Mouse (Mus musculus) forebrain, embryonic 16.5 days (tissue): ENCODE measurements around the gene Shmt2. TPM values are rescaled to one million over a fixed set of nuclear protein-coding genes. Genes with fewer than 3 reads are reported as not detected.

Experiments used
- ATAC-seq: fragments of 200-750 bp; cut with Nextera tagmentation; 2 replicates; pipeline ENCODE4 v1.8.0; 2017; ENCODE audit warnings: mild to moderate bottlenecking, moderate library complexity
- H3K27ac ChIP-seq: fragments of 300-500 bp; sonication (generic); 2 replicates; pipeline ENCODE4 v1.5.1; 2014; ENCODE audit warnings: low read length, control low read depth
- H3K27me3 ChIP-seq: fragments of 300-500 bp; sonication (generic); replicated peaks from 2 replicates; pipeline ENCODE4 v1.6.1; 2014; ENCODE audit warnings: low read length; ENCODE audit not compliant: control insufficient read depth, insufficient read depth
- H3K36me3 ChIP-seq: fragments of 300-500 bp; sonication (generic); 2 replicates; pipeline ENCODE4 v1.6.1; 2014; ENCODE audit not compliant: control insufficient read depth, insufficient read depth
- H3K4me1 ChIP-seq: fragments of 300-500 bp; sonication (generic); replicated peaks from 2 replicates; pipeline ENCODE4 v1.6.1; 2014; ENCODE audit warnings: low read length; ENCODE audit not compliant: control insufficient read depth, insufficient read depth
- H3K4me2 ChIP-seq: fragments of 300-500 bp; sonication (generic); 2 replicates; pipeline ENCODE4 v1.6.1; 2014; ENCODE audit warnings: mild to moderate bottlenecking, low read length, control low read depth
- H3K4me3 ChIP-seq: fragments of 300-500 bp; sonication (generic); replicated peaks from 2 replicates; pipeline ENCODE4 v1.5.1; 2014; ENCODE audit warnings: mild to moderate bottlenecking, low read length, control low read depth
- H3K9ac ChIP-seq: fragments of 300-500 bp; sonication (generic); replicated peaks from 2 replicates; pipeline ENCODE4 v1.6.1; 2014; ENCODE audit warnings: low read depth, low read length, control low read depth
- H3K9me3 ChIP-seq: fragments of 300-500 bp; sonication (generic); 2 replicates; pipeline ENCODE4 v1.6.1; 2016; ENCODE audit warnings: low read length; ENCODE audit not compliant: control insufficient read depth
- WGBS: fragments of 180-500 bp; shearing (Covaris S2); extraction: QIAGEN DNeasy Blood & Tissue Kit; methylation state at CpG from one replicate; pipeline ENCODE4 v1.1.7; 2014; 5-methylcytosine and 5-hydroxymethylcytosine counted together
- polyA plus RNA-seq: library from polyadenylated mRNA; unstranded; fragments of >200 nt; fragmentation: Nextera tagmentation; extraction: Ambion mirVana; gene quantifications from 2 replicates; pipeline ENCODE4 v1.2.1, GENCODE M21; 2015

Shmt2 gene
- polyA plus RNA-seq, 1 experiment from 2014 or later, result 78.9 TPM

GRCm38 (mm10) chr10:127555703-127556102 is 33.5 kb upstream of the Shmt2 start:
- peaks cover 68% of the 10 kb centered on the region for H3K36me3 ChIP-seq
- H3K4me2 ChIP-seq, result no peak overlapping the region
- no peaks in the 10 kb centered on the region for H3K27me3 ChIP-seq
- no peak overlapping the region for H3K27ac ChIP-seq
- WGBS, result 67% methylated on average over 18 of the region's 18 CpGs
- no peaks in the 10 kb centered on the region for H3K4me1 ChIP-seq
- ATAC-seq, result no peak
- H3K4me3 ChIP-seq, result no peak overlapping the region
- H3K9ac ChIP-seq, result no peak overlapping the region
- H3K9me3 ChIP-seq, result no peaks in the 10 kb centered on the region

GRCm38 (mm10) chr10:127549892-127550291 is 27.6 kb upstream of the Shmt2 start:
- H3K4me1 ChIP-seq, result no peaks in the 10 kb centered on the region

GRCm38 (mm10) chr10:127548236-127548635 is 26.0 kb upstream of the Shmt2 start:
- H3K27me3 ChIP-seq, result no peaks in the 10 kb centered on the region
- no peak overlapping the region for H3K9ac ChIP-seq
- H3K4me2 ChIP-seq, result no peak overlapping the region
- no peaks in the 10 kb centered on the region for H3K4me1 ChIP-seq
- ATAC-seq, result no peak
- H3K36me3 ChIP-seq, result peaks cover 56% of the 10 kb centered on the region
- 89% methylated on average over 15 of the region's 15 CpGs for WGBS
- no peak overlapping the region for H3K27ac ChIP-seq
- no peaks in the 10 kb centered on the region for H3K9me3 ChIP-seq
- no peak overlapping the region for H3K4me3 ChIP-seq

More at GRCm38 (mm10) chr10:127549892-127550291, 27.6 kb upstream of the Shmt2 start:
- Histone ChIP-seq H3K9me3 (no peaks in the 10 kb centered on the region), H3K4me3 (no peak overlapping the region), H3K9ac (no peak overlapping the region), H3K27ac (no peak overlapping the region), H3K36me3 (peaks cover 55% of the 10 kb centered on the region), H3K27me3 (no peaks in the 10 kb centered on the region), H3K4me2 (no peak overlapping the region)
- ATAC-seq, result no peak
- 91% methylated on average over 17 of the region's 17 CpGs for WGBS

GRCm38 (mm10) chr10:127546505-127546904 is 24.3 kb upstream of the Shmt2 start:
- 92% methylated on average over 7 of the region's 7 CpGs for WGBS

GRCm38 (mm10) chr10:127544375-127544774 is 22.1 kb upstream of the Shmt2 start:
- WGBS, result 93% methylated on average over 20 of the region's 20 CpGs
- no peak overlapping the region for H3K27ac ChIP-seq
- H3K9me3 ChIP-seq, result no peaks in the 10 kb centered on the region
- no peak overlapping the region for H3K9ac ChIP-seq
- ATAC-seq, result no peak
- peaks cover 3% of the 10 kb centered on the region; the same call in 1 of the 2 replicates for H3K4me1 ChIP-seq
- no peaks in the 10 kb centered on the region for H3K27me3 ChIP-seq
- no peak overlapping the region for H3K4me2 ChIP-seq
- no peak overlapping the region for H3K4me3 ChIP-seq
- peaks cover 43% of the 10 kb centered on the region for H3K36me3 ChIP-seq

More at GRCm38 (mm10) chr10:127546505-127546904, 24.3 kb upstream of the Shmt2 start:
- peaks cover 3% of the 10 kb centered on the region; the same call in 1 of the 2 replicates for H3K4me1 ChIP-seq
- no peak overlapping the region for H3K4me2 ChIP-seq
- H3K4me3 ChIP-seq, result no peak overlapping the region
- H3K9ac ChIP-seq, result no peak overlapping the region
- no peaks in the 10 kb centered on the region for H3K9me3 ChIP-seq
- ATAC-seq, result no peak
- H3K27me3 ChIP-seq, result no peaks in the 10 kb centered on the region
- peaks cover 43% of the 10 kb centered on the region for H3K36me3 ChIP-seq
- no peak overlapping the region for H3K27ac ChIP-seq

- Histone ChIP-seq H3K4me1 (peaks cover 3% of the 10 kb centered on the region; the same call in 1 of the 2 replicates), H3K36me3 (peaks cover 44% of the 10 kb centered on the region), H3K4me2 (no peak overlapping the region), H3K27ac (no peak overlapping the region), H3K9ac (no peak overlapping the region), H3K9me3 (no peaks in the 10 kb centered on the region), H3K27me3 (no peaks in the 10 kb centered on the region), H3K4me3 (no peak overlapping the region)
- ATAC-seq, result no peak
- 83% methylated on average over 3 of the region's 3 CpGs for WGBS
Measured at GRCm38 (mm10) chr10:127543916-127544315, 21.7 kb upstream of the Shmt2 start.

GRCm38 (mm10) chr10:127542720-127543119 is 20.5 kb upstream of the Shmt2 start:
- no peak overlapping the region for H3K4me3 ChIP-seq
- no peaks in the 10 kb centered on the region for H3K27me3 ChIP-seq
- ATAC-seq, result 0 out of 2 replicates have a peak, but pooled peaks have one; percentile 6
- no peak overlapping the region for H3K9ac ChIP-seq
- H3K9me3 ChIP-seq, result no peaks in the 10 kb centered on the region
- H3K4me2 ChIP-seq, result no peak overlapping the region
- peaks cover 4% of the 10 kb centered on the region; the same call in 1 of the 2 replicates for H3K4me1 ChIP-seq
- 32% methylated on average over 6 of the region's 6 CpGs for WGBS
- H3K27ac ChIP-seq, result no peak overlapping the region
- H3K36me3 ChIP-seq, result peaks cover 44% of the 10 kb centered on the region

GRCm38 (mm10) chr10:127542084-127542483 is 19.8 kb upstream of the Shmt2 start:
- Histone ChIP-seq H3K9me3 (no peaks in the 10 kb centered on the region), H3K4me3 (no peak overlapping the region), H3K4me1 (peaks cover 7% of the 10 kb centered on the region), H3K27me3 (no peaks in the 10 kb centered on the region), H3K4me2 (no peak overlapping the region), H3K27ac (no peak overlapping the region), H3K9ac (no peak overlapping the region), H3K36me3 (peaks cover 41% of the 10 kb centered on the region)
- WGBS, result 60% methylated on average over 13 of the region's 13 CpGs
- peak; percentile 7; the same call in 1 of the 2 replicates for ATAC-seq

GRCm38 (mm10) chr10:127541510-127541909 is 19.3 kb upstream of the Shmt2 start:
- no peak for ATAC-seq

More at GRCm38 (mm10) chr10:127541510-127541909, 19.3 kb upstream of the Shmt2 start:
- Histone ChIP-seq H3K9me3 (no peaks in the 10 kb centered on the region), H3K4me3 (no peak overlapping the region), H3K4me1 (peaks cover 13% of the 10 kb centered on the region), H3K4me2 (no peak overlapping the region), H3K9ac (no peak overlapping the region), H3K27me3 (no peaks in the 10 kb centered on the region), H3K36me3 (peaks cover 41% of the 10 kb centered on the region), H3K27ac (no peak overlapping the region)
- WGBS, result 97% methylated on average over 8 of the region's 8 CpGs
